Mouse (Mus musculus): ENCODE results near the gene Neto2.

Gene Neto2

GRCm38 (mm10) chr8:85603203-85603895, 97.4 kb downstream of the Neto2 start:
- peak; percentile 58 for DNase-seq (ENCODE audit: low read depth)

- DNase-seq (ENCODE audit: low read depth), result peak; percentile 49
Measured at GRCm38 (mm10) chr8:85602737-85603136, 98.0 kb downstream of the Neto2 start.

DNA sequence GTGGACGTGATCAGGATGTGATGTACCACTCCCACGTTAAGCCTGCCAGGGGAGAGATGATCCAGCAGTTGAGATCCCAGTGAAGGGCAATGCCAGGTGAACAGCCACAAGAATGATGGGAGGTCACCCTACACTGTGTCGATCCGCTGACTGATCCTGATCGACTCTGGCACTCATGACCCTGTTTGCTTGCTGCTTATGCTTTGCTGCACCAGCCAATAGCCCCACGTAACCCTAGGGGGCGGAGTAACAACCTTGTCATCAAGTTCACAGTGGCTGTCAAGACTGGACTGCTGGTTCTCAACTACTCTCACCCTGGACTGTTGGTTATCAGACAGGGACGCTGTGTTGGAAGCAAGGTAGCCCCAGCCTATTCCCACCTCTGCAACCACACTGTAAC, 99.0 kb downstream of the Neto2 start:
- DNase-seq (ENCODE audit: low read depth), result no peak

GRCm38 (mm10) chr8:85597413-85598191, 103.1 kb downstream of the Neto2 start:
- no peak for DNase-seq (ENCODE audit: low read depth)

GRCm38 (mm10) chr8:85595391-85595790, 105.3 kb downstream of the Neto2 start:
- peak; percentile 23 for DNase-seq (ENCODE audit: low read depth)

- no peak for DNase-seq (ENCODE audit: low read depth)
Measured at GRCm38 (mm10) chr8:85594983-85595382, 105.7 kb downstream of the Neto2 start.

DNA sequence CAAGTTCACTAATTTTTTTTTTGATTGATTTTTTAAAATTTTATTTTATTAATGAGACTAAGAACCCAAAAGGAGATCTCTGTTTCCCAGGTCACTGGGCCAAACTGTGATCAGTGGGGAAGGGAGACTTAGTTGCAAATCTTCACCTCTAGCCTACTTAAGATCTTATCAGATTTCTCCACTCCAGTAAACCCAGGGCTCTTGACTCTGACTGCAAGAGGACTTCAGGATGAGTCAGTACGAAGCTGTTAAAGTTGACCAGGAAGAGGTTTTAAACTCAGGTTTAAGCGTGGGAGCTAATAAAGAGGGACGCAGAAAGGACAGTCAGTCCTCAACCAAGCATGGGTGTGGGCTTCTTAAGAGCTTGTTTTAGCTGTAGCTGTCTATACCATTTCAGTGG, 107.4 kb downstream of the Neto2 start:
- DNase-seq (ENCODE audit: low read depth), result peak; percentile 49

DNA sequence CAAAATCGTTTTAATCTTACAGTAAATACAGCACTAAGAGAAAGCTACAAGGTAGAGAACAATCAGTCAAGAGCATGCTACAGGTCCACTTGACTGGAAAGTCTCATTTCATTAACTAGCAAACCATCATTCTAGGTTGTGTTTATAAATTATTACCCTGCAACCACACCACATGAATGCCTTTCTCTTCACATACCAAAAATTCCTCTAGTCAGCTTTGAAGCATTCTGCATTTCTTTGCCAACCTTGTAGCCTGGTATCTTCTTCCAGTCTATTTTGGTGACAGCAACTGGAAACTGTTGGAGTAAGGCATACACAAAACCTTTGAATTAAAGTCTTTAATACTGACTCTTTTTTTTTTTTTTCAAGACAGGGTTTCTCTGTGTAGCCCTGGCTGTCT, 109.2 kb downstream of the Neto2 start:
- DNase-seq (ENCODE audit: low read depth), result no peak

- DNase-seq (ENCODE audit: low read depth), result no peak
Measured at GRCm38 (mm10) chr8:85590258-85590657, 110.5 kb downstream of the Neto2 start.

GRCm38 (mm10) chr8:85588596-85588995, 112.1 kb downstream of the Neto2 start:
- no peak for DNase-seq (ENCODE audit: low read depth)
